Mouse (Mus musculus): ENCODE data around the gene Gpank1. TPM values are rescaled to one million over a fixed set of nuclear protein-coding genes. Genes with fewer than 3 reads are reported as not detected.
"Not testable (repeated sequence)": the region's sequence is repeated elsewhere in the genome, so short reads cannot be mapped to it uniquely, and the experiment has no call there.

Gpank1 gene
- polyA plus RNA-seq, 1 experiment from 2014 or later, result 25.4 TPM

GRCm38 (mm10) chr17:35124261-35124896 is 3.1 kb downstream of the Gpank1 start:
- 91% methylated on average over 12 of the region's 12 CpGs for WGBS
- not testable (repeated sequence) for H3K4me2 ChIP-seq; H3K27ac ChIP-seq (replicated peaks); H3K9ac ChIP-seq; H3K27me3 ChIP-seq; H3K9me3 ChIP-seq; ATAC-seq (ENCODE audit: low FRiP score, low read depth); H3K4me3 ChIP-seq
- H3K36me3 ChIP-seq, result peaks cover 13% of the 10 kb centered on the region
- H3K4me1 ChIP-seq (replicated peaks), result peaks cover 57% of the 10 kb centered on the region

GRCm38 (mm10) chr17:35125081-35125480 is 3.8 kb downstream of the Gpank1 start:
- Histone ChIP-seq H3K36me3 (peaks cover 15% of the 10 kb centered on the region), H3K4me3 (no peak overlapping the region; the same call in 1 of the 2 replicates), H3K9me3 (no peaks in the 10 kb centered on the region), H3K4me2 (peak overlapping the region; percentile 67; the same call in 1 of the 2 replicates), H3K27me3 (no peaks in the 10 kb centered on the region), H3K27ac (replicated peaks) (no peak overlapping the region), H3K9ac (no peak overlapping the region), H3K4me1 (replicated peaks) (peaks cover 51% of the 10 kb centered on the region)
- no peak for ATAC-seq (ENCODE audit: low FRiP score, low read depth)
- 86% methylated on average over 1 of the region's 1 CpGs for WGBS

- no peaks in the 10 kb centered on the region for H3K9me3 ChIP-seq
- H3K4me1 ChIP-seq (replicated peaks), result peaks cover 46% of the 10 kb centered on the region
- peaks cover 15% of the 10 kb centered on the region for H3K36me3 ChIP-seq
- H3K27me3 ChIP-seq, result no peaks in the 10 kb centered on the region
- no peak overlapping the region for H3K27ac ChIP-seq (replicated peaks)
- H3K9ac ChIP-seq, result peak overlapping the region; percentile 60
- H3K4me3 ChIP-seq, result peak overlapping the region; percentile 54
- WGBS, result 40% methylated on average over 6 of the region's 6 CpGs
- peak overlapping the region; percentile 67 for H3K4me2 ChIP-seq
- ATAC-seq (ENCODE audit: low FRiP score, low read depth), result no peak
These were observed 4.3 kb downstream of the Gpank1 start for GRCm38 (mm10) chr17:35125578-35125977.

GRCm38 (mm10) chr17:35126206-35126611 is 5.0 kb downstream of the Gpank1 start, which contains the start of gene D17H6S53E:
Gene D17H6S53E, plus strand, starts transcription at chr17:35126373.
- H3K4me1 ChIP-seq (replicated peaks), result peaks cover 44% of the 10 kb centered on the region
- WGBS, result under 1% methylated on average over 36 of the region's 36 CpGs
- peak within 1 kb of the TSS; percentile 72 for H3K27ac ChIP-seq (replicated peaks)
- ATAC-seq (ENCODE audit: low FRiP score, low read depth), result peak; percentile 49
- peak within 1 kb of the TSS; percentile 54 for H3K4me3 ChIP-seq
- no peaks in the 10 kb centered on the region for H3K27me3 ChIP-seq
- H3K9ac ChIP-seq, result peak within 1 kb of the TSS; percentile 60
- H3K36me3 ChIP-seq, result peaks cover 15% of the 10 kb centered on the region
- H3K9me3 ChIP-seq, result no peaks in the 10 kb centered on the region
- peak within 1 kb of the TSS; percentile 67 for H3K4me2 ChIP-seq

GRCm38 (mm10) chr17:35127017-35127416 is 5.8 kb downstream of the Gpank1 start:
- Histone ChIP-seq H3K36me3 (peaks cover 15% of the 10 kb centered on the region), H3K27ac (replicated peaks) (peak overlapping the region; percentile 72), H3K9ac (peak overlapping the region; percentile 60), H3K4me3 (peak overlapping the region; percentile 54), H3K4me2 (peak overlapping the region; percentile 67), H3K9me3 (no peaks in the 10 kb centered on the region), H3K27me3 (no peaks in the 10 kb centered on the region), H3K4me1 (replicated peaks) (peaks cover 43% of the 10 kb centered on the region)
- no peak for ATAC-seq (ENCODE audit: low FRiP score, low read depth)
- WGBS, result 74% methylated on average over 13 of the region's 13 CpGs

GRCm38 (mm10) chr17:35128996-35129395 is 7.7 kb downstream of the Gpank1 start:
- ATAC-seq (ENCODE audit: low FRiP score, low read depth), result no peak
- peaks cover 10% of the 10 kb centered on the region for H3K36me3 ChIP-seq
- no peak overlapping the region for H3K4me3 ChIP-seq
- no peaks in the 10 kb centered on the region for H3K27me3 ChIP-seq
- H3K9ac ChIP-seq, result no peak overlapping the region
- H3K4me2 ChIP-seq, result no peak overlapping the region
- no peaks in the 10 kb centered on the region for H3K9me3 ChIP-seq
- H3K27ac ChIP-seq (replicated peaks), result no peak overlapping the region
- peaks cover 34% of the 10 kb centered on the region for H3K4me1 ChIP-seq (replicated peaks)
- WGBS, result 64% methylated on average over 11 of the region's 11 CpGs

- H3K36me3 ChIP-seq, result 0 out of 2 replicates have a peak, but pooled peaks cover 5% of the 10 kb centered on the region
- no peak overlapping the region for H3K9ac ChIP-seq
- no peak overlapping the region for H3K27ac ChIP-seq (replicated peaks)
- ATAC-seq (ENCODE audit: low FRiP score, low read depth), result no peak
- no peak overlapping the region for H3K4me2 ChIP-seq
- H3K4me3 ChIP-seq, result no peak overlapping the region
- 90% methylated on average over 8 of the region's 8 CpGs for WGBS
- H3K4me1 ChIP-seq (replicated peaks), result peaks cover 24% of the 10 kb centered on the region
- H3K27me3 ChIP-seq, result no peaks in the 10 kb centered on the region
- H3K9me3 ChIP-seq, result no peaks in the 10 kb centered on the region
These were observed 9.8 kb downstream of the Gpank1 start for GRCm38 (mm10) chr17:35131038-35131437.

- Histone ChIP-seq H3K36me3 (0 out of 2 replicates have a peak, but pooled peaks cover 5% of the 10 kb centered on the region), H3K9ac (no peak within 1 kb of the TSS), H3K4me3 (no peak within 1 kb of the TSS), H3K9me3 (no peaks in the 10 kb centered on the region), H3K27me3 (no peaks in the 10 kb centered on the region), H3K27ac (replicated peaks) (no peak within 1 kb of the TSS), H3K4me2 (no peak within 1 kb of the TSS), H3K4me1 (replicated peaks) (peaks cover 25% of the 10 kb centered on the region)
- 82% methylated on average over 15 of the region's 15 CpGs for WGBS
- no peak for ATAC-seq (ENCODE audit: low FRiP score, low read depth)
These were observed 10.4 kb downstream of the Gpank1 start, which contains the start of gene Apom for GRCm38 (mm10) chr17:35131500-35132173. Gene Apom, minus strand, starts transcription at chr17:35132050.

GRCm38 (mm10) chr17:35132174-35132560 is 10.9 kb downstream of the Gpank1 start:
- no peak for ATAC-seq (ENCODE audit: low FRiP score, low read depth)
- 82% methylated on average over 3 of the region's 3 CpGs for WGBS

GRCm38 (mm10) chr17:35133517-35133916 is 12.3 kb downstream of the Gpank1 start:
- Histone ChIP-seq H3K36me3 (peaks cover 6% of the 10 kb centered on the region; the same call in 1 of the 2 replicates), H3K4me3 (no peak overlapping the region), H3K27ac (replicated peaks) (no peak overlapping the region), H3K9me3 (no peaks in the 10 kb centered on the region), H3K27me3 (no peaks in the 10 kb centered on the region), H3K4me1 (replicated peaks) (peaks cover 29% of the 10 kb centered on the region), H3K4me2 (no peak overlapping the region), H3K9ac (no peak overlapping the region)
- ATAC-seq (ENCODE audit: low FRiP score, low read depth), result no peak
- 90% methylated on average over 7 of the region's 7 CpGs for WGBS

More at GRCm38 (mm10) chr17:35132174-35132560, 10.9 kb downstream of the Gpank1 start:
- Histone ChIP-seq H3K9me3 (no peaks in the 10 kb centered on the region), H3K27ac (replicated peaks) (no peak overlapping the region), H3K4me2 (no peak overlapping the region), H3K36me3 (0 out of 2 replicates have a peak, but pooled peaks cover 5% of the 10 kb centered on the region), H3K4me1 (replicated peaks) (peaks cover 25% of the 10 kb centered on the region), H3K27me3 (no peaks in the 10 kb centered on the region), H3K9ac (no peak overlapping the region), H3K4me3 (no peak overlapping the region)

- peak within 1 kb of the TSS; percentile 91 for H3K4me2 ChIP-seq
- H3K9me3 ChIP-seq, result no peaks in the 10 kb centered on the region
- H3K9ac ChIP-seq, result peak within 1 kb of the TSS; percentile 82
- peak within 1 kb of the TSS; percentile 99 for H3K27ac ChIP-seq (replicated peaks)
- WGBS, result under 1% methylated on average over 65 of the region's 66 CpGs
- no peaks in the 10 kb centered on the region for H3K27me3 ChIP-seq
- H3K4me1 ChIP-seq (replicated peaks), result peaks cover 29% of the 10 kb centered on the region
- peak within 1 kb of the TSS; percentile 88 for H3K4me3 ChIP-seq
- ATAC-seq (ENCODE audit: low FRiP score, low read depth), result peak; percentile 96
- H3K36me3 ChIP-seq, result peaks cover 16% of the 10 kb centered on the region
These were observed 13.7 kb downstream of the Gpank1 start, which contains the start of gene Bag6 for GRCm38 (mm10) chr17:35134801-35135590. Gene Bag6, plus strand, starts transcription at chr17:35135178.

Measured in hindbrain, embryonic 15.5 days (tissue).